Mouse (Mus musculus) c-Kit-positive CD71-positive TER-119-negative erythroid progenitor cells, embryonic 14.5 days (primary cell): Measurements from ENCODE around the gene Egflam.

Experiments used
- DNase-seq: peaks from one replicate; pipeline ENCODE4 v3.0.0-alpha.2; 2013; ENCODE audit warnings: low read depth

Gene Egflam

GRCm38 (mm10) chr15:7397818-7398608 lies at the start of gene Egflam:
TSS of gene Egflam (minus strand) at chr15:7398395.
- no peak for DNase-seq

- DNase-seq = no peak
Measured at GRCm38 (mm10) chr15:7443396-7444315, 45.5 kb upstream of the Egflam start.

- DNase-seq = no peak
Measured at GRCm38 (mm10) chr15:7442148-7443100, 44.2 kb upstream of the Egflam start.

GRCm38 (mm10) chr15:7424282-7424681 lies 26.1 kb upstream of the Egflam start:
- DNase-seq = no peak

GRCm38 (mm10) chr15:7404521-7404920 lies 6.3 kb upstream of the Egflam start:
- no peak for DNase-seq

- no peak for DNase-seq
Measured at GRCm38 (mm10) chr15:7398609-7399540, 680 bp upstream of the Egflam start.

- DNase-seq = no peak
Measured at GRCm38 (mm10) chr15:7397446-7397817, 763 bp downstream of the Egflam start.

- no peak for DNase-seq
Measured at GRCm38 (mm10) chr15:7383349-7383748, 14.8 kb downstream of the Egflam start.

GRCm38 (mm10) chr15:7382457-7382856 lies 15.7 kb downstream of the Egflam start:
- DNase-seq = no peak

GRCm38 (mm10) chr15:7352635-7353051 lies 45.6 kb downstream of the Egflam start:
- no peak for DNase-seq

GRCm38 (mm10) chr15:7340703-7341309 lies 57.4 kb downstream of the Egflam start:
- no peak for DNase-seq

GRCm38 (mm10) chr15:7334517-7335298 lies 63.5 kb downstream of the Egflam start:
- no peak for DNase-seq

- no peak for DNase-seq
Measured at GRCm38 (mm10) chr15:7332875-7333274, 65.3 kb downstream of the Egflam start.

GRCm38 (mm10) chr15:7322599-7323311 lies 75.4 kb downstream of the Egflam start:
- no peak for DNase-seq

- DNase-seq = no peak
Measured at GRCm38 (mm10) chr15:7320901-7321300, 77.3 kb downstream of the Egflam start.

- DNase-seq = no peak
Measured at GRCm38 (mm10) chr15:7315539-7315938, 82.7 kb downstream of the Egflam start.

- DNase-seq = no peak
Measured at GRCm38 (mm10) chr15:7308711-7309110, 89.5 kb downstream of the Egflam start.

GRCm38 (mm10) chr15:7299892-7300291 lies 98.3 kb downstream of the Egflam start:
- DNase-seq = no peak

GRCm38 (mm10) chr15:7295199-7295598 lies 103.0 kb downstream of the Egflam start:
- no peak for DNase-seq
